Mouse (Mus musculus) kidney, adult 2 months (tissue): ENCODE measurements around the gene Ubqln1.

Experiments used
- CTCF ChIP-seq: fragments of 200-500 bp; conservative IDR thresholded peaks from 2 replicates; pipeline ENCODE4 v1.5.1; 2011; ENCODE audit warnings: low read depth, mild to moderate bottlenecking, control low read depth, low read length, moderate library complexity, mixed read lengths; ENCODE audit not compliant: insufficient read depth, insufficient read length
- POLR2A ChIP-seq: fragments of 200-500 bp; IDR thresholded peaks from one replicate; pipeline ENCODE4 v1.6.1; 2011; ENCODE audit warnings: low read depth, low read length, control low read depth

DNA sequence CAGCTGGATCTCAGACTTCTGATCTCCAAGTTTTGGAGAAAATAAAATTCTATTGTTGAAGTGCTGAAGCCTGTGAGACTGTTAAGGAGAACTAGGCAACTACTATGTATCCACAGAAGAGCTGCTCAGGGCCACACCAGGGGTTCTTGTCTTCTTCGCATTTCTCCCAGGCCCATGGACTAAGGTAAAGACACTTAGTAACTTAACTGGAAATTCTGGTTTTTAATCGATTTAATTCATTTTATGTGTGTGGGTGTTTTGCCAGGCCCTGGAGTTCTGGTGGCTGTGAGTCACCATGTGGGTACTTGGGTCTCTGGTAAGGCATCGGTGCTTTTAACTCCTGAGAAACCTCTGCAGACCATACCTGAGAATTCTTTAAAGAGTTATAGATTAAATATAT lies 65.8 kb downstream of the Ubqln1 start:
- TF ChIP-seq CTCF: no peak
- TF ChIP-seq POLR2A: no peak
